Mouse (Mus musculus) left cerebral cortex, postnatal 25 days (tissue): ENCODE data around the gene Tlnrd1. TPM values are rescaled to one million over a fixed set of nuclear protein-coding genes. Genes with fewer than 3 reads are reported as not detected.
A peak's percentile ranks its signal among the peaks of the same experiment; 100 is the strongest.

ENCODE experiments used
- DNase-seq, 2 experiments: peaks; one replicate each; pipeline ENCODE4 v3.0.0; 2022; ENCODE audit warnings: low spot score in 2 of 2, mixed read lengths in 1 of 2
- intact Hi-C: fragments of 180-260 bp; cut with DNase I; formaldehyde crosslinking; loops from one replicate; pipeline ENCODE4 v1.15.1; 2025
- total RNA-seq, 2 experiments: library from RNA; stranded (reverse); gene quantifications; 2 replicates each; pipeline ENCODE4 v1.2.3; 2021

The Tlnrd1 gene
- total RNA-seq, 2 experiments from 2014 or later, result 21.4 to 26.5 TPM

- intact Hi-C loops, result no loop called here
- no peak for DNase-seq
Measured at GRCm38 (mm10) chr7:83852381-83853380, 31.4 kb downstream of the Tlnrd1 start.

GRCm38 (mm10) chr7:83851569-83852380 is 32.3 kb downstream of the Tlnrd1 start:
- DNase-seq, result no peak
- intact Hi-C loops, result no loop called here

DNA sequence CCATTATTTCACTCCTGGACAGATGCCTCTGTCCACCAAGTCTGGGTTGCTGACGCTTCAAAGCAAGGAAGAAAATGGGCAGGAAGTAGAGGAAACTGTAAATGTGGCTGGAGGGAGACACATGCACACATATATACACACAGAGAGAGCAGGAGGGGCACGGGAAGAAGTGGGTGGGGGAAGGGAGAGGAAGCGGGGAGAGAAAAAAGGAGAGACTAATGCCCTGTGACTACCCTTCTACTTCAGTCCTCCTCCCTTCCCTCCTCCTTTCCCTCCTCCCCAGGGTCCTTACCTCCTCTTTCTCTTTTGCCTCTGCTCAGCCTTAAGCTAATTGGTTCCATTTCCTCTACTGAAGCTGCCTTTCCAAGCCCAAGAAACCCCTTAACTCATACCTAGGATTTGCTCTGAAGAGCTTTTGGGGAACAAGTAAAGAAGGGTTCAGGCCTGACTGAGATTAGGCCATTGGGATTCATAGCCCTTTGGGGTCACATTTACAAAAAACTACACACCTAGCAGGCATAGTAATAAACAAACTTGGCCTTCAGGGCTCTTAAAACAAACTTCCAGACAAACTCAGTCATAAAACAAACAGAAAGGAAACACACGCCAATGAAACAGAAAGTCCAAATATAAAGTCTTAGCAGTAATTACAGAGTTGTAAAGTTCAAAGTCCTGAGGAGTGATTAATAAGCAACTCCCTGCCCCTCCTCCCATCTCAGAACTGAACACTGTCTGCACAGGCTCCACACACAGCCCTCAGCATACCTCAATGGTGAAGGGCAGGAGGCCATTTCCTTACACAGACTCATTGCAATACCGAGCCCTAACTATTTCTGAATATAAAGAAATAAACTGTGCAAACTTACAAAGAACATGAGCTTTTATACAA is 36.7 kb downstream of the Tlnrd1 start:
- no peak for DNase-seq
- intact Hi-C loops, result no loop called here

- intact Hi-C loops, result no loop called here
- DNase-seq, result no peak
Measured at GRCm38 (mm10) chr7:83844807-83845206, 39.3 kb downstream of the Tlnrd1 start.

- intact Hi-C loops, result no loop called here
- DNase-seq, result no peak
Measured at GRCm38 (mm10) chr7:83842486-83843259, 41.4 kb downstream of the Tlnrd1 start.

DNA sequence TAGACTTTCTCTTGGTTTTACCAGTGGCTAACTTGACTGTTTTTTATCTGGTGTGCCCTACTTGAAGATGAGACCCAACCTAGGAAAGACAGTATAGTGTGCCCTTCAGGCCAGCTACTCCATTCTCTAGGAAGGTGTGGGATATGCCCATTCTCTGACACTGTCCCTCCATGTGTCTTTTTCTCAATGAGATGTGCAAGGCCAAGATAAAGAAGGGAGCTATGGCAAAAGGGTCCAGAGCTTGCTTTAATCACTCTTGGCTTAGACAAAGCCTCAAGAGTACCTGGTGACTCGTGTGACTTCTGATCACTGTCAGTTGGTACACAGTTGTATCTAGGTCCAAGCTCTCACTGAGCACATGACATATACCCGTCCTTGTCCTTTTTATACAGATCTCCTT is 44.0 kb downstream of the Tlnrd1 start:
- intact Hi-C loops, result no loop called here
- DNase-seq, result no peak

DNA sequence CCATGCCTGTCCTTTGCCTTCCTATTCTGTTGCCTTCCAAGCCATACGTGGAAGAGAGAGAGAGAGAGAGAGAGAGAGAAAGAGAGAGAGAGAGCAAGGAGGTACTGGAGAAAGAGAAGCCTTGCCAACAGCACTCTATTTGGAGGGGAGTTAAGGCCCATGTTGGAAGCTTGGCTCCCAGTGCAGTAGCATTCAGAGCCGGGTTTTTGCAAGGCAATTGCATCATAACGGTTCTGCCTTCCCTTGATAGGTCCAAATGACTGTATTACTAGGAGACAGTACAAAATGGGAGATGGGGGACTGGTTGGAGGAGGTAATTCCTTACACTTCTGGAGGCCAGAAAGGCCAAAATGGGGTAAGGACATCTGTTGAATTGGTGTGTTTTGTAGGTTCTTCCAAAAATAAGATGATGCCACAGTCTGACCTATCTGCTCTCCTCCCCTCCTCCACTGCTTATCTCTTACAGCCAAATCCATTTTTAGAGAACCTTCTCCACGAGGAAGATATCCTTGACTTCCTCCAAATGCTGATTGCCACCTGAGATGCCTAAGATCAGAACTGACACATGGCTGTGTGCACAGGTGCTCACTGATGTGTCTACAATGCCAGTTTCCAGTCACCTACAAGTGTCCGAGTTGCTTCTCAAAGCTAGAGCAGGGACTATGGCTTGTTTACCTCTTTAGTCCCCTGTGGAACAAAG is 45.4 kb downstream of the Tlnrd1 start:
- DNase-seq, result peak in 1 of 2 experiments; percentile 8
- intact Hi-C loops, result no loop called here

Other genes with a start within 250 kb of the Tlnrd1 start
- gene Il16, start 138.6 kb downstream of the Tlnrd1 start, total RNA-seq, result 1 to 10 TPM; 1.9 to 2.7 TPM
- gene Cfap161, start 89.4 kb downstream of the Tlnrd1 start, total RNA-seq, result under 1 TPM; 0.25 to 0.80 TPM
- gene Mesd, start 161 bp upstream of the Tlnrd1 start, total RNA-seq, result 10 to 100 TPM; 54.7 to 58.8 TPM
- 10 to 100 TPM; 16.9 to 21.5 TPM for gene Cemip, start 202.2 kb upstream of the Tlnrd1 start, total RNA-seq